Mouse (Mus musculus): Measurements from ENCODE around the gene Isyna1. TPM values are rescaled to one million over a fixed set of nuclear protein-coding genes. Genes with fewer than 3 reads are reported as not detected.

Gene Isyna1
- polyA plus RNA-seq, 1 experiment from 2014 or later: 59.0 TPM

- no peaks in the 10 kb centered on the region for H3K4me1 ChIP-seq (ENCODE audit: control insufficient read depth, insufficient read depth, low read length)
- no peak overlapping the region for H3K4me2 ChIP-seq (ENCODE audit: low read length)
- no peaks in the 10 kb centered on the region for H3K36me3 ChIP-seq (ENCODE audit: control insufficient read depth, insufficient read depth, low read length)
- no peak for DNase-seq (ENCODE audit: low spot score)
- H3K27me3 ChIP-seq (replicated peaks; ENCODE audit: control insufficient read depth, insufficient read depth, low read length): no peaks in the 10 kb centered on the region
- 54% methylated on average over 3 of the region's 3 CpGs for WGBS
- H3K9ac ChIP-seq (ENCODE audit: low read length): no peak overlapping the region
- ATAC-seq: no peak
- H3K27ac ChIP-seq (ENCODE audit: low read depth, low read length): no peak overlapping the region
- H3K9me3 ChIP-seq (replicated peaks; ENCODE audit: control insufficient read depth, low read length): no peaks in the 10 kb centered on the region
- H3K4me3 ChIP-seq (ENCODE audit: low read depth, low read length): no peak overlapping the region
These were observed 28.0 kb downstream of the Isyna1 start for GRCm38 (mm10) chr8:70622220-70622619.

- H3K9ac ChIP-seq (ENCODE audit: low read length): no peak overlapping the region
- no peaks in the 10 kb centered on the region for H3K27me3 ChIP-seq (replicated peaks; ENCODE audit: control insufficient read depth, insufficient read depth, low read length)
- DNase-seq (ENCODE audit: low spot score) (peak; percentile 54), ATAC-seq (no peak)
- no peak overlapping the region for H3K4me3 ChIP-seq (ENCODE audit: low read depth, low read length)
- no peaks in the 10 kb centered on the region; the same call in 1 of the 2 replicates for H3K4me1 ChIP-seq (ENCODE audit: control insufficient read depth, insufficient read depth, low read length)
- no peaks in the 10 kb centered on the region for H3K9me3 ChIP-seq (replicated peaks; ENCODE audit: control insufficient read depth, low read length)
- no peak overlapping the region for H3K4me2 ChIP-seq (ENCODE audit: low read length)
- no peak overlapping the region for H3K27ac ChIP-seq (ENCODE audit: low read depth, low read length)
- WGBS: 13% methylated on average over 5 of the region's 5 CpGs
- H3K36me3 ChIP-seq (ENCODE audit: control insufficient read depth, insufficient read depth, low read length): no peaks in the 10 kb centered on the region
These were observed 30.9 kb downstream of the Isyna1 start for GRCm38 (mm10) chr8:70625104-70625503.

- H3K4me1 ChIP-seq (ENCODE audit: control insufficient read depth, insufficient read depth, low read length): peaks cover 3% of the 10 kb centered on the region; the same call in 1 of the 2 replicates
- no peak overlapping the region for H3K27ac ChIP-seq (ENCODE audit: low read depth, low read length)
- 89% methylated on average over 5 of the region's 5 CpGs for WGBS
- no peaks in the 10 kb centered on the region for H3K36me3 ChIP-seq (ENCODE audit: control insufficient read depth, insufficient read depth, low read length)
- H3K9me3 ChIP-seq (replicated peaks; ENCODE audit: control insufficient read depth, low read length): no peaks in the 10 kb centered on the region
- DNase-seq (ENCODE audit: low spot score) (no peak), ATAC-seq (no peak)
- no peak overlapping the region for H3K4me2 ChIP-seq (ENCODE audit: low read length)
- peaks cover 8% of the 10 kb centered on the region; the same call in 1 of the 2 replicates for H3K27me3 ChIP-seq (replicated peaks; ENCODE audit: control insufficient read depth, insufficient read depth, low read length)
- no peak overlapping the region for H3K9ac ChIP-seq (ENCODE audit: low read length)
- H3K4me3 ChIP-seq (ENCODE audit: low read depth, low read length): no peak overlapping the region
These were observed 32.9 kb downstream of the Isyna1 start for GRCm38 (mm10) chr8:70627041-70627440.

GRCm38 (mm10) chr8:70628986-70629490 lies 34.9 kb downstream of the Isyna1 start:
- H3K4me2 ChIP-seq (ENCODE audit: low read length): peak overlapping the region; percentile 59
- peak overlapping the region; percentile 40 for H3K4me3 ChIP-seq (ENCODE audit: low read depth, low read length)
- DNase-seq (ENCODE audit: low spot score) (no peak), ATAC-seq (peak; percentile 1)
- H3K4me1 ChIP-seq (ENCODE audit: control insufficient read depth, insufficient read depth, low read length): peaks cover 3% of the 10 kb centered on the region; the same call in 1 of the 2 replicates
- peak overlapping the region; percentile 61 for H3K9ac ChIP-seq (ENCODE audit: low read length)
- H3K36me3 ChIP-seq (ENCODE audit: control insufficient read depth, insufficient read depth, low read length): no peaks in the 10 kb centered on the region
- 57% methylated on average over 7 of the region's 7 CpGs for WGBS
- H3K27me3 ChIP-seq (replicated peaks; ENCODE audit: control insufficient read depth, insufficient read depth, low read length): peaks cover 8% of the 10 kb centered on the region; the same call in 1 of the 2 replicates
- no peaks in the 10 kb centered on the region for H3K9me3 ChIP-seq (replicated peaks; ENCODE audit: control insufficient read depth, low read length)
- no peak overlapping the region for H3K27ac ChIP-seq (ENCODE audit: low read depth, low read length)

GRCm38 (mm10) chr8:70629574-70630531 lies 35.7 kb downstream of the Isyna1 start:
- 1% methylated on average over 58 of the region's 60 CpGs for WGBS
- peak overlapping the region; percentile 59 for H3K4me2 ChIP-seq (ENCODE audit: low read length)
- no peaks in the 10 kb centered on the region for H3K36me3 ChIP-seq (ENCODE audit: control insufficient read depth, insufficient read depth, low read length)
- peak; percentile 94 for ATAC-seq
- H3K9me3 ChIP-seq (replicated peaks; ENCODE audit: control insufficient read depth, low read length): no peaks in the 10 kb centered on the region
- H3K4me1 ChIP-seq (ENCODE audit: control insufficient read depth, insufficient read depth, low read length): peaks cover 3% of the 10 kb centered on the region; the same call in 1 of the 2 replicates
- DNase-seq (ENCODE audit: low spot score): peak; percentile 92
- H3K9ac ChIP-seq (ENCODE audit: low read length): peak overlapping the region; percentile 61
- peak overlapping the region; percentile 40 for H3K4me3 ChIP-seq (ENCODE audit: low read depth, low read length)
- peaks cover 8% of the 10 kb centered on the region; the same call in 1 of the 2 replicates for H3K27me3 ChIP-seq (replicated peaks; ENCODE audit: control insufficient read depth, insufficient read depth, low read length)
- H3K27ac ChIP-seq (ENCODE audit: low read depth, low read length): peak overlapping the region; percentile 27; the same call in 1 of the 2 replicates

- DNase-seq (ENCODE audit: low spot score) (no peak), ATAC-seq (peak; percentile 9; the same call in 1 of the 2 replicates)
- H3K27me3 ChIP-seq (replicated peaks; ENCODE audit: control insufficient read depth, insufficient read depth, low read length): peaks cover 8% of the 10 kb centered on the region; the same call in 1 of the 2 replicates
- no peak overlapping the region for H3K4me2 ChIP-seq (ENCODE audit: low read length)
- H3K9me3 ChIP-seq (replicated peaks; ENCODE audit: control insufficient read depth, low read length): no peaks in the 10 kb centered on the region
- H3K27ac ChIP-seq (ENCODE audit: low read depth, low read length): no peak overlapping the region
- no peaks in the 10 kb centered on the region for H3K36me3 ChIP-seq (ENCODE audit: control insufficient read depth, insufficient read depth, low read length)
- no peak overlapping the region for H3K9ac ChIP-seq (ENCODE audit: low read length)
- WGBS: 19% methylated on average over 22 of the region's 22 CpGs
- H3K4me1 ChIP-seq (ENCODE audit: control insufficient read depth, insufficient read depth, low read length): peaks cover 3% of the 10 kb centered on the region; the same call in 1 of the 2 replicates
- no peak overlapping the region for H3K4me3 ChIP-seq (ENCODE audit: low read depth, low read length)
These were observed 36.6 kb downstream of the Isyna1 start for GRCm38 (mm10) chr8:70630532-70631381.

- WGBS: 21% methylated on average over 24 of the region's 24 CpGs
- Histone ChIP-seq H3K4me1 (ENCODE audit: control insufficient read depth, insufficient read depth, low read length) (peaks cover 3% of the 10 kb centered on the region; the same call in 1 of the 2 replicates), H3K27ac (ENCODE audit: low read depth, low read length) (no peak overlapping the region), H3K27me3 (replicated peaks; ENCODE audit: control insufficient read depth, insufficient read depth, low read length) (peaks cover 8% of the 10 kb centered on the region; the same call in 1 of the 2 replicates), H3K4me2 (ENCODE audit: low read length) (no peak overlapping the region), H3K9me3 (replicated peaks; ENCODE audit: control insufficient read depth, low read length) (no peaks in the 10 kb centered on the region), H3K4me3 (ENCODE audit: low read depth, low read length) (no peak overlapping the region), H3K9ac (ENCODE audit: low read length) (no peak overlapping the region), H3K36me3 (ENCODE audit: control insufficient read depth, insufficient read depth, low read length) (no peaks in the 10 kb centered on the region)
- DNase-seq (ENCODE audit: low spot score): no peak
- no peak for ATAC-seq
These were observed 37.3 kb downstream of the Isyna1 start for GRCm38 (mm10) chr8:70631436-70631835.

GRCm38 (mm10) chr8:70632346-70632892 lies 38.2 kb downstream of the Isyna1 start, which contains the start of gene Gdf15:
Gdf15 (minus strand) TSS chr8:70632456.
- no peak within 1 kb of the TSS for H3K4me2 ChIP-seq (ENCODE audit: low read length)
- H3K27ac ChIP-seq (ENCODE audit: low read depth, low read length): no peak within 1 kb of the TSS

More at GRCm38 (mm10) chr8:70632346-70632892, 38.2 kb downstream of the Isyna1 start, which contains the start of gene Gdf15:
- Histone ChIP-seq H3K4me3 (ENCODE audit: low read depth, low read length) (no peak within 1 kb of the TSS), H3K9ac (ENCODE audit: low read length) (no peak within 1 kb of the TSS), H3K4me1 (ENCODE audit: control insufficient read depth, insufficient read depth, low read length) (peaks cover 3% of the 10 kb centered on the region; the same call in 1 of the 2 replicates), H3K36me3 (ENCODE audit: control insufficient read depth, insufficient read depth, low read length) (no peaks in the 10 kb centered on the region), H3K9me3 (replicated peaks; ENCODE audit: control insufficient read depth, low read length) (no peaks in the 10 kb centered on the region), H3K27me3 (replicated peaks; ENCODE audit: control insufficient read depth, insufficient read depth, low read length) (peaks cover 8% of the 10 kb centered on the region; the same call in 1 of the 2 replicates)
- DNase-seq (ENCODE audit: low spot score) (no peak), ATAC-seq (no peak)
- 73% methylated on average over 6 of the region's 6 CpGs for WGBS

Data from forebrain, embryonic 14.5 days (tissue).